Mouse (Mus musculus) kidney, adult 2 months (tissue): ENCODE measurements at regions not wholly inside any gene's neighbourhood (a gene's known extent, or its start where the extent isn't known, plus 50 kb on each side); places are given as distances from the start of the nearest gene placed in this dataset.

Experiments
- CTCF ChIP-seq: fragments of 200-500 bp; conservative IDR thresholded peaks from 2 replicates; pipeline ENCODE4 v1.5.1; 2011; ENCODE audit warnings: low read depth, mild to moderate bottlenecking, control low read depth, low read length, moderate library complexity, mixed read lengths; ENCODE audit not compliant: insufficient read depth, insufficient read length
- POLR2A ChIP-seq: fragments of 200-500 bp; IDR thresholded peaks from one replicate; pipeline ENCODE4 v1.6.1; 2011; ENCODE audit warnings: low read depth, low read length, control low read depth

GRCm38 (mm10) chr10:25068301-25068700 lies 141.0 kb upstream of the Arg1 start:
- TF ChIP-seq POLR2A (no peak), CTCF (no peak)
